In genomic region chr2:153779394-153779981, GRCm38 (mm10) we compare ENCODE assay signal across 8 mouse cellular contexts. TPM values are rescaled to one million over a fixed set of nuclear protein-coding genes. Genes with fewer than 3 reads are reported as not detected.
DNase-seq lines count a peak whose midpoint lies in the region; ATAC-seq and TF ChIP-seq lines count a peak whose summit lies in the region.

Gene Efcab8 (plus strand): TSS chr2:153779931.

- H3K27me3 ChIP-seq in kidney, adult 2 months (replicated peaks; ENCODE audit: control insufficient read depth, insufficient read depth, low read length), result no peaks in the 10 kb centered on the region
- H3K27me3 ChIP-seq in embryonic facial prominence, embryonic 13.5 days, result no peaks in the 10 kb centered on the region
- H3K27me3 ChIP-seq in intestine, embryonic 14.5 days (replicated peaks; ENCODE audit: control insufficient read depth, insufficient read depth, low read length), result no peaks in the 10 kb centered on the region
- no peaks in the 10 kb centered on the region; the same call in 1 of the 2 replicates for H3K27me3 ChIP-seq in midbrain, embryonic 13.5 days

- WGBS in kidney, adult 2 months, result 33% methylated on average over 12 of the region's 12 CpGs
- WGBS in embryonic facial prominence, embryonic 13.5 days, result 47% methylated on average over 12 of the region's 12 CpGs
- 39% methylated on average over 12 of the region's 12 CpGs for WGBS in intestine, embryonic 14.5 days
- 58% methylated on average over 12 of the region's 12 CpGs for WGBS in midbrain, embryonic 13.5 days

- H3K4me1 ChIP-seq in kidney, adult 2 months (ENCODE audit: control insufficient read depth, insufficient read depth, low read length), result no peaks in the 10 kb centered on the region
- peaks cover 11% of the 10 kb centered on the region for H3K4me1 ChIP-seq in embryonic facial prominence, embryonic 13.5 days
- H3K4me1 ChIP-seq in intestine, embryonic 14.5 days (replicated peaks; ENCODE audit: control insufficient read depth, insufficient read depth, low read length), result peaks cover 5% of the 10 kb centered on the region; the same call in 1 of the 2 replicates
- H3K4me1 ChIP-seq in midbrain, embryonic 13.5 days (replicated peaks), result peaks cover 10% of the 10 kb centered on the region

- H3K4me3 ChIP-seq in kidney, adult 2 months (ENCODE audit: insufficient read depth, low read depth, low read length), result peak within 1 kb of the TSS; percentile 27; the same call in 1 of the 2 replicates
- peak within 1 kb of the TSS; percentile 39 for H3K4me3 ChIP-seq in embryonic facial prominence, embryonic 13.5 days
- peak within 1 kb of the TSS; percentile 34 for H3K4me3 ChIP-seq in intestine, embryonic 14.5 days (ENCODE audit: low read depth, low read length)
- peak within 1 kb of the TSS; percentile 16 for H3K4me3 ChIP-seq in midbrain, embryonic 13.5 days (replicated peaks)

- DNase-seq in kidney, adult 2 months, result no peak
- no peak for DNase-seq in kidney, adult 9 months
- no peak for DNase-seq in intestine, embryonic 14.5 days (ENCODE audit: low spot score)
- peak; percentile 72 for DNase-seq in thymus, postnatal 25 days
- no peak for DNase-seq in cerebellum, adult 18-20 months
- DNase-seq in left cerebral cortex, postnatal 14 days (ENCODE audit: low spot score in 2 of 2), result no peak

- H3K9me3 ChIP-seq in embryonic facial prominence, embryonic 13.5 days, result no peaks in the 10 kb centered on the region
- no peaks in the 10 kb centered on the region for H3K9me3 ChIP-seq in intestine, embryonic 14.5 days (ENCODE audit: control insufficient read depth, low read length)
- H3K9me3 ChIP-seq in midbrain, embryonic 13.5 days, result no peaks in the 10 kb centered on the region

- no peaks in the 10 kb centered on the region for H3K36me3 ChIP-seq in kidney, adult 2 months (ENCODE audit: control insufficient read depth, insufficient read depth, low read length)
- H3K36me3 ChIP-seq in embryonic facial prominence, embryonic 13.5 days, result peaks cover under 1% of the 10 kb centered on the region
- no peaks in the 10 kb centered on the region for H3K36me3 ChIP-seq in intestine, embryonic 14.5 days (ENCODE audit: control insufficient read depth, insufficient read depth, low read length)
- H3K36me3 ChIP-seq in midbrain, embryonic 13.5 days, result peaks cover 4% of the 10 kb centered on the region

- no peak for TF ChIP-seq POLR2A in kidney, adult 2 months (IDR thresholded peaks at IDR 0.05; ENCODE audit: low read depth, low read length)

- no peak for TF ChIP-seq CTCF in kidney, adult 2 months (conservative IDR thresholded peaks at IDR 0.05; ENCODE audit: insufficient read depth, insufficient read length, low read depth, low read length)

- peak within 1 kb of the TSS; percentile 75 for H3K4me2 ChIP-seq in embryonic facial prominence, embryonic 13.5 days
- peak within 1 kb of the TSS; percentile 69 for H3K4me2 ChIP-seq in intestine, embryonic 14.5 days (ENCODE audit: low read length)
- peak within 1 kb of the TSS; percentile 54 for H3K4me2 ChIP-seq in midbrain, embryonic 13.5 days (replicated peaks)

- H3K9ac ChIP-seq in embryonic facial prominence, embryonic 13.5 days, result peak within 1 kb of the TSS; percentile 65
- H3K9ac ChIP-seq in intestine, embryonic 14.5 days (ENCODE audit: low read length), result peak within 1 kb of the TSS; percentile 29; the same call in 1 of the 2 replicates
- H3K9ac ChIP-seq in midbrain, embryonic 13.5 days (replicated peaks), result 0 out of 2 replicates have a peak within 1 kb of the TSS, but pooled peaks have one; percentile 26

- intact Hi-C loops in left cerebral cortex, postnatal 14 days (cut with DNase I), result no loop called here

- ATAC-seq in embryonic facial prominence, embryonic 13.5 days (ENCODE audit: insufficient number of reproducible peaks, insufficient read depth, low FRiP score, low TSS enrichment, low read depth), result no peak
- ATAC-seq in intestine, embryonic 14.5 days (replicated peaks; ENCODE audit: low FRiP score, low TSS enrichment, low read depth), result no peak
- peak; percentile 11; the same call in 1 of the 2 replicates for ATAC-seq in midbrain, embryonic 13.5 days

- H3K27ac ChIP-seq in kidney, adult 2 months (ENCODE audit: insufficient read depth, low read depth, low read length), result no peak within 1 kb of the TSS
- peak within 1 kb of the TSS; percentile 34; the same call in 1 of the 2 replicates for H3K27ac ChIP-seq in embryonic facial prominence, embryonic 13.5 days
- peak within 1 kb of the TSS; percentile 27; the same call in 1 of the 2 replicates for H3K27ac ChIP-seq in intestine, embryonic 14.5 days (ENCODE audit: low read depth)
- no peak within 1 kb of the TSS for H3K27ac ChIP-seq in midbrain, embryonic 13.5 days

RNA-seq across cellular contexts. Expression of gene Efcab8, which starts in this region (rescaled TPM):
- 0.14 and 0.20 TPM in 2 replicates for polyA plus RNA-seq in kidney, adult 2 months (2012; rRNA removed)
- not detected in 2 replicates for polyA plus RNA-seq in embryonic facial prominence, embryonic 13.5 days (2015; fragmentation: Nextera tagmentation; extraction: Ambion mirVana)
- not detected in 2 replicates for polyA plus RNA-seq in intestine, embryonic 14.5 days (2014; fragmentation: Nextera tagmentation; extraction: Ambion mirVana)
- polyA plus RNA-seq in midbrain, embryonic 13.5 days (2015; fragmentation: Nextera tagmentation; extraction: Ambion mirVana), result not detected in 2 replicates
- under 1 TPM; 0.23 to 0.66 TPM for total RNA-seq in left cerebral cortex, postnatal 14 days (2021)

Comparison
In these comparisons a context has a peak if more than half of its experiments do, and no peak if none do; other contexts are left out.
1. Peak in ATAC-seq, H3K4me3 ChIP-seq, H3K9ac ChIP-seq and H3K4me2 ChIP-seq in midbrain, embryonic 13.5 days; RNA of the gene not detected or under 1 TPM.
2. H3K27ac ChIP-seq: peak in embryonic facial prominence, embryonic 13.5 days (single experiment) and intestine, embryonic 14.5 days (single experiment); none in kidney, adult 2 months (single experiment) and midbrain, embryonic 13.5 days (single experiment).
3. Peak in every context shown above with its lines, with median percentiles within 50 percentile points of each other: H3K4me3 ChIP-seq, H3K4me2 ChIP-seq and H3K9ac ChIP-seq.